8 mouse cellular contexts compared by ENCODE assay signal in the genomic region with DNA sequence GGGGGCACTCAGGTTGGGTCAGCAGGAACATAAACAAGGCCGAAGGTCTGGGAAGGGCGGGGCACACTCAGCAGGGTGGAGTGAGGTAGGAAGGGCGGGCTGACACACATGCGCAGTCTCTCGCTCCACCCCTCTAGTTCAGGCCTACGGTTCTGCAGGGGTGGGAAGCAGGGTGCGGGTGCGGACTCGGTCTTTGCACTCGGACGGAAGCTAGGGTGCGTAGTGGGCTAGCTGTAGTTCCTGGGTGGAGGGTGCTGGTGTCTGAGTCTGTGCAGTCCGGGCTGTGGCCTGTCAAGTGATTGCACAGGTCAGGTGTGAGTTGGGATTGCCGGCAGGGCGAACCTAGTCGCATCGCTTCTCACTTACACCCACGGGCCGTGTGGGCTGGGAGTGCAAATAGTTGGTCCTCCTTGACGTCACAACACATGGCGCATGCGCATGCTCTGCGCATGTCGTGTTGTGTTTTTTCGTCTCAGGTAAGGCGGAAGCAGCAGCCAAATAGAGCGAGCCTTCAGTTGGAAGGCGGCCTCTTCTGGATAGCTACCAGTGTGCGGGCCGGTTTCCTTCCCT. TPM values are rescaled to one million over a fixed set of nuclear protein-coding genes. Genes with fewer than 3 reads are reported as not detected.
DNase-seq lines count a peak whose midpoint lies in the region; ATAC-seq and TF ChIP-seq lines count a peak whose summit lies in the region.

No protein-coding gene starts in this region.

- no peaks in the 10 kb centered on the region for H3K9me3 ChIP-seq in ES-Bruce4 (replicated peaks; ENCODE audit: control insufficient read depth, insufficient read depth, low read length, poor library complexity, severe bottlenecking)
- H3K9me3 ChIP-seq in forebrain, embryonic 13.5 days (replicated peaks), result no peaks in the 10 kb centered on the region
- no peaks in the 10 kb centered on the region for H3K9me3 ChIP-seq in liver, postnatal 0 days (ENCODE audit: low read length)
- no peaks in the 10 kb centered on the region for H3K9me3 ChIP-seq in neural tube, embryonic 14.5 days (ENCODE audit: control insufficient read depth, low read length)

- H3K4me1 ChIP-seq in ES-Bruce4 (ENCODE audit: control insufficient read depth, insufficient read depth, low read length), result no peaks in the 10 kb centered on the region
- peaks cover 16% of the 10 kb centered on the region for H3K4me1 ChIP-seq in forebrain, embryonic 13.5 days
- H3K4me1 ChIP-seq in liver, postnatal 0 days (ENCODE audit: insufficient read depth), result peaks cover 20% of the 10 kb centered on the region
- peaks cover 10% of the 10 kb centered on the region; the same call in 1 of the 2 replicates for H3K4me1 ChIP-seq in neural tube, embryonic 14.5 days (ENCODE audit: control insufficient read depth, insufficient read depth, low read length)

- peak overlapping the region; percentile 78 for H3K4me2 ChIP-seq in forebrain, embryonic 13.5 days
- peak overlapping the region; percentile 84 for H3K4me2 ChIP-seq in liver, postnatal 0 days (ENCODE audit: low read depth, low read length)
- H3K4me2 ChIP-seq in neural tube, embryonic 14.5 days (ENCODE audit: low read depth, low read length), result peak overlapping the region; percentile 66

- TF ChIP-seq CTCF in ES-Bruce4 (IDR thresholded peaks at IDR 0.05; ENCODE audit: low read depth, low read length), result peak; percentile 1
- peak; percentile 43 for TF ChIP-seq CTCF in liver, postnatal 0 days (IDR thresholded peaks at IDR 0.05; ENCODE audit: low read depth)

- under 1% methylated on average over 30 of the region's 30 CpGs for WGBS in forebrain, embryonic 13.5 days
- under 1% methylated on average over 30 of the region's 30 CpGs for WGBS in large intestine, adult 2 months
- under 1% methylated on average over 30 of the region's 30 CpGs for WGBS in liver, postnatal 0 days (ENCODE audit: insufficient replicate concordance)
- under 1% methylated on average over 30 of the region's 30 CpGs for WGBS in neural tube, embryonic 14.5 days

- TF ChIP-seq EP300 in ES-Bruce4 (IDR thresholded peaks at IDR 0.05; ENCODE audit: insufficient read depth, low read depth, low read length), result peak; percentile 34; the same call in 1 of the 2 replicates
- no peak for TF ChIP-seq EP300 in liver, postnatal 0 days (IDR thresholded peaks at IDR 0.05; ENCODE audit: low read depth)

- H3K27me3 ChIP-seq in ES-Bruce4 (ENCODE audit: control insufficient read depth, insufficient read depth, low read length, poor library complexity, severe bottlenecking), result no peaks in the 10 kb centered on the region
- no peaks in the 10 kb centered on the region for H3K27me3 ChIP-seq in forebrain, embryonic 13.5 days
- H3K27me3 ChIP-seq in liver, postnatal 0 days (ENCODE audit: insufficient read depth, low read length), result no peaks in the 10 kb centered on the region
- H3K27me3 ChIP-seq in neural tube, embryonic 14.5 days (ENCODE audit: control insufficient read depth, insufficient read depth, low read length), result no peaks in the 10 kb centered on the region

- peak overlapping the region; percentile 35; the same call in 1 of the 2 replicates for H3K9ac ChIP-seq in ES-Bruce4 (ENCODE audit: low read depth, poor library complexity, severe bottlenecking)
- peak overlapping the region; percentile 74 for H3K9ac ChIP-seq in forebrain, embryonic 13.5 days
- peak overlapping the region; percentile 77 for H3K9ac ChIP-seq in liver, postnatal 0 days (replicated peaks)
- H3K9ac ChIP-seq in neural tube, embryonic 14.5 days (replicated peaks; ENCODE audit: low read depth, low read length), result peak overlapping the region; percentile 53

- DNase-seq in heart, postnatal 10 days, result peak; percentile 94 to 95
- peak; percentile 98 for DNase-seq in large intestine, adult 2 months (ENCODE audit: low read depth, low spot score)
- peak; percentile 94 for DNase-seq in liver, postnatal 0 days
- peak; percentile 92 for DNase-seq in testis, postnatal 10 days (ENCODE audit: low spot score)

- intact Hi-C loops in heart, postnatal 10 days (cut with DNase I), result no loop called here

- TF ChIP-seq POLR2A in ES-Bruce4 (IDR thresholded peaks at IDR 0.05; ENCODE audit: insufficient read depth, low read length), result peak; percentile 94

- no peaks in the 10 kb centered on the region for H3K36me3 ChIP-seq in ES-Bruce4 (ENCODE audit: control insufficient read depth, insufficient read depth, low read length, poor library complexity, severe bottlenecking)
- peaks cover 13% of the 10 kb centered on the region for H3K36me3 ChIP-seq in forebrain, embryonic 13.5 days (ENCODE audit: poor library complexity, severe bottlenecking)
- H3K36me3 ChIP-seq in liver, postnatal 0 days (replicated peaks; ENCODE audit: insufficient read depth, low read length), result peaks cover 14% of the 10 kb centered on the region
- H3K36me3 ChIP-seq in neural tube, embryonic 14.5 days (ENCODE audit: control insufficient read depth, insufficient read depth, low read length), result peaks cover 7% of the 10 kb centered on the region

- peak overlapping the region; percentile 46 for H3K27ac ChIP-seq in ES-Bruce4 (ENCODE audit: insufficient read depth, low read length)
- peak overlapping the region; percentile 89 for H3K27ac ChIP-seq in forebrain, embryonic 13.5 days
- peak overlapping the region; percentile 99 for H3K27ac ChIP-seq in liver, postnatal 0 days (ENCODE audit: low read depth)
- H3K27ac ChIP-seq in neural tube, embryonic 14.5 days (ENCODE audit: low read depth, low read length), result peak overlapping the region; percentile 95

- ATAC-seq in cerebellum, adult (ENCODE audit: insufficient number of reproducible peaks, low FRiP score, low TSS enrichment), result peak; percentile 89
- ATAC-seq in forebrain, embryonic 13.5 days, result peak; percentile 97
- ATAC-seq in liver, postnatal 0 days, result peak; percentile 99
- ATAC-seq in neural tube, embryonic 14.5 days (ENCODE audit: low read depth), result peak; percentile 95

- H3K4me3 ChIP-seq in ES-Bruce4 (ENCODE audit: low read depth, low read length), result peak overlapping the region; percentile 69
- H3K4me3 ChIP-seq in forebrain, embryonic 13.5 days, result peak overlapping the region; percentile 53
- H3K4me3 ChIP-seq in liver, postnatal 0 days (ENCODE audit: low read depth, low read length), result peak overlapping the region; percentile 53
- H3K4me3 ChIP-seq in neural tube, embryonic 14.5 days (ENCODE audit: low read depth, low read length), result peak overlapping the region; percentile 55

RNA-seq across cellular contexts. Expression of a gene that starts 0.5 kb away (rescaled TPM):
- polyA plus RNA-seq in ES-Bruce4 (2011; ENCODE audit: insufficient read depth, insufficient read length, low read depth, missing spikeins), result 17.6 and 23.4 TPM in 2 replicates
- polyA plus RNA-seq in forebrain, embryonic 13.5 days (2015; fragmentation: Nextera tagmentation; extraction: Ambion mirVana), result 14.7 and 15.0 TPM in 2 replicates
- total RNA-seq in heart, postnatal 10 days (2021), result 10 to 100 TPM; 27.6 to 31.3 TPM
- polyA plus RNA-seq in large intestine, adult 2 months (2012; rRNA removed), result 8.7 and 15.9 TPM in 2 replicates
- 4.3 and 5.7 TPM in 2 replicates for polyA plus RNA-seq in liver, postnatal 0 days (2015; fragmentation: Nextera tagmentation; extraction: Ambion mirVana)
- 12.3 and 14.7 TPM in 2 replicates for polyA plus RNA-seq in neural tube, embryonic 14.5 days (2014; fragmentation: Nextera tagmentation; extraction: Ambion mirVana)

RNA-seq across cellular contexts. Expression of a gene that starts 21.4 kb away (rescaled TPM):
- polyA plus RNA-seq in ES-Bruce4 (2011; ENCODE audit: insufficient read depth, insufficient read length, low read depth, missing spikeins), result 33.9 and 34.2 TPM in 2 replicates
- polyA plus RNA-seq in forebrain, embryonic 13.5 days (2015; fragmentation: Nextera tagmentation; extraction: Ambion mirVana), result 14.2 and 15.8 TPM in 2 replicates
- total RNA-seq in heart, postnatal 10 days (2021), result 10 to 100 TPM in 1 of 2 experiments, 1 to 10 TPM in 1; 9.8 to 10.4 TPM
- polyA plus RNA-seq in large intestine, adult 2 months (2012; rRNA removed), result 5.0 and 5.6 TPM in 2 replicates
- 4.6 and 5.7 TPM in 2 replicates for polyA plus RNA-seq in liver, postnatal 0 days (2015; fragmentation: Nextera tagmentation; extraction: Ambion mirVana)
- 9.4 and 10.2 TPM in 2 replicates for polyA plus RNA-seq in neural tube, embryonic 14.5 days (2014; fragmentation: Nextera tagmentation; extraction: Ambion mirVana)

RNA-seq across cellular contexts. Expression of a gene that starts 23.5 kb away (rescaled TPM):
- polyA plus RNA-seq in ES-Bruce4 (2011; ENCODE audit: insufficient read depth, insufficient read length, low read depth, missing spikeins), result 179 and 191 TPM in 2 replicates
- 234 and 245 TPM in 2 replicates for polyA plus RNA-seq in forebrain, embryonic 13.5 days (2015; fragmentation: Nextera tagmentation; extraction: Ambion mirVana)
- 10 to 100 TPM; 43.8 to 46.8 TPM for total RNA-seq in heart, postnatal 10 days (2021)
- 43.9 and 54.5 TPM in 2 replicates for polyA plus RNA-seq in large intestine, adult 2 months (2012; rRNA removed)
- polyA plus RNA-seq in liver, postnatal 0 days (2015; fragmentation: Nextera tagmentation; extraction: Ambion mirVana), result 73.3 and 78.9 TPM in 2 replicates
- 152 and 153 TPM in 2 replicates for polyA plus RNA-seq in neural tube, embryonic 14.5 days (2014; fragmentation: Nextera tagmentation; extraction: Ambion mirVana)

RNA-seq across cellular contexts. Expression of a gene that starts 35.9 kb away (rescaled TPM):
- polyA plus RNA-seq in ES-Bruce4 (2011; ENCODE audit: insufficient read depth, insufficient read length, low read depth, missing spikeins), result not detected in 2 replicates
- polyA plus RNA-seq in forebrain, embryonic 13.5 days (2015; fragmentation: Nextera tagmentation; extraction: Ambion mirVana), result not detected in 2 replicates
- total RNA-seq in heart, postnatal 10 days (2021), result under 1 TPM; 0.62 to 0.87 TPM
- 13.6 and 31.8 TPM in 2 replicates for polyA plus RNA-seq in large intestine, adult 2 months (2012; rRNA removed)
- polyA plus RNA-seq in liver, postnatal 0 days (2015; fragmentation: Nextera tagmentation; extraction: Ambion mirVana), result 0.06 TPM in 1 of 2 replicates, not detected in the other
- polyA plus RNA-seq in neural tube, embryonic 14.5 days (2014; fragmentation: Nextera tagmentation; extraction: Ambion mirVana), result not detected in 2 replicates

Comparison
In these comparisons a context has a peak if more than half of its experiments do, and no peak if none do; other contexts are left out.
1. Peak in every context shown above with its lines: DNase-seq, ATAC-seq, H3K4me3 ChIP-seq and H3K27ac ChIP-seq.
2. H3K27ac ChIP-seq: peak in every context shown above with its lines; median percentile 99 in liver, postnatal 0 days; 95 in neural tube, embryonic 14.5 days; 89 in forebrain, embryonic 13.5 days; 46 in ES-Bruce4.